Mouse (Mus musculus) kidney, postnatal 4 days (tissue): ENCODE measurements at regions not wholly inside any gene's neighbourhood (a gene's known extent, or its start where the extent isn't known, plus 50 kb on each side); places are given as distances from the start of the nearest gene placed in this dataset.
"Not testable (repeated sequence)": the region's sequence is repeated elsewhere in the genome, so short reads cannot be mapped to it uniquely, and the experiment has no call there.

Source experiments
- DNase-seq, 2 experiments: peaks; one replicate each; pipeline ENCODE4 v3.0.0; 2021; ENCODE audit warnings: mixed read lengths in 2 of 2

- DNase-seq, result no peak
Measured at GRCm38 (mm10) chr16:50533881-50534280, 57.1 kb downstream of the Ccdc54 start.

- peak; percentile 93 to 95 for DNase-seq
Measured at GRCm38 (mm10) chr16:50529511-50530416, 61.2 kb downstream of the Ccdc54 start.

- peak; percentile 79 to 88 for DNase-seq
Measured at GRCm38 (mm10) chr16:50528677-50529510, 62.1 kb downstream of the Ccdc54 start.

GRCm38 (mm10) chr16:50528355-50528676 lies 62.6 kb downstream of the Ccdc54 start:
- DNase-seq, result peak; percentile 64 to 75

GRCm38 (mm10) chr16:50526930-50527329 lies 64.0 kb downstream of the Ccdc54 start:
- not testable (repeated sequence) for DNase-seq

GRCm38 (mm10) chr16:50525934-50526366 lies 65.0 kb downstream of the Ccdc54 start:
- no peak for DNase-seq

GRCm38 (mm10) chr16:50525504-50525903 lies 65.5 kb downstream of the Ccdc54 start:
- DNase-seq, result no peak

- peak in 1 of 2 experiments; percentile 26 for DNase-seq
Measured at GRCm38 (mm10) chr16:50519610-50520009, 71.3 kb downstream of the Ccdc54 start.

- no peak for DNase-seq
Measured at GRCm38 (mm10) chr16:50516579-50516978, 74.4 kb downstream of the Ccdc54 start.

- no peak for DNase-seq
Measured at GRCm38 (mm10) chr16:50515039-50515438, 75.9 kb downstream of the Ccdc54 start.

- DNase-seq, result no peak
Measured at GRCm38 (mm10) chr16:50512080-50512479, 78.9 kb downstream of the Ccdc54 start.

- no peak for DNase-seq
Measured at GRCm38 (mm10) chr16:50509529-50509895, 77.3 kb upstream of the Bbx start.

GRCm38 (mm10) chr16:50508673-50509528 lies 76.7 kb upstream of the Bbx start:
- DNase-seq, result no peak

- DNase-seq, result no peak
Measured at GRCm38 (mm10) chr16:50504619-50505018, 72.4 kb upstream of the Bbx start.

GRCm38 (mm10) chr16:50498909-50499308 lies 66.7 kb upstream of the Bbx start:
- DNase-seq, result no peak

GRCm38 (mm10) chr16:50493662-50494061 lies 61.5 kb upstream of the Bbx start:
- DNase-seq, result no peak

GRCm38 (mm10) chr16:50489244-50489643 lies 57.1 kb upstream of the Bbx start:
- DNase-seq, result no peak

- peak in 1 of 2 experiments; percentile 5 for DNase-seq
Measured at GRCm38 (mm10) chr16:50482360-50482786, 50.2 kb upstream of the Bbx start.
